Mouse (Mus musculus) E14TG2a.4 (cell line): ENCODE data around the gene Mgam.

Source experiments
- CTCF ChIP-seq: conservative IDR thresholded peaks from 2 replicates; pipeline ENCODE4 v1.5.1; 2014; ENCODE audit warnings: low read length
- NANOG ChIP-seq: IDR thresholded peaks from 2 replicates; pipeline ENCODE4 v1.6.1; 2014; ENCODE audit warnings: borderline replicate concordance, low read length, mixed read lengths

DNA sequence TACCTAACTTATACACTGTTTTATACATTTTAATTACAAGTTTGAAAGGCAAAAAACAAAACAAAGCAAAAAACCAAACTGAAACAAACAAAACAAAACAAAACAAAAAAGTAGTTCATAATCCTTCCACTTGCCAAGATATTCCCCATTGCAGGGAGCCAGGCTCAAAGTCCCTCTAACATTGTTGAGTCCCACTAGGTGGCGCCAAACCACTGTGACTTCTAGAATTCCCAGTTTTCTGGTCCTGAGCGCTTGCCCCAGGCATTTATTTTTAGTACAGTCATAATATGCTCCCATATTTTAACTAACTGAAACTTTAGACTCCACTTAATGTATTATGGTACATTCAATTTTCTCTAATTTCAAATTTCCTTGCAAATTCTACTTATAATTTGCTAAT is 10.7 kb upstream of the Mgam start:
- TF ChIP-seq CTCF, result peak; percentile 70
- TF ChIP-seq NANOG, result no peak
